Mouse (Mus musculus): ENCODE data around the gene Eef1akmt4.
"Not testable (repeated sequence)": the region's sequence is repeated elsewhere in the genome, so short reads cannot be mapped to it uniquely, and the experiment has no call there.

Gene Eef1akmt4

GRCm38 (mm10) chr16:20623211-20623610, 11.8 kb downstream of the Eef1akmt4 start:
- DNase-seq (ENCODE audit: low read depth, low spot score), result no peak

GRCm38 (mm10) chr16:20628871-20629391, 17.5 kb downstream of the Eef1akmt4 start:
- DNase-seq (ENCODE audit: low read depth, low spot score), result no peak

- DNase-seq (ENCODE audit: low read depth, low spot score), result peak; percentile 63
Measured at GRCm38 (mm10) chr16:20629731-20630634, 18.6 kb downstream of the Eef1akmt4 start, which contains the start of gene Ece2. Gene Ece2 (plus strand): TSS chr16:20629828.

GRCm38 (mm10) chr16:20637410-20637809, 26.0 kb downstream of the Eef1akmt4 start:
- no peak for DNase-seq (ENCODE audit: low read depth, low spot score)

- DNase-seq (ENCODE audit: low read depth, low spot score), result no peak
Measured at GRCm38 (mm10) chr16:20638367-20638766, 27.0 kb downstream of the Eef1akmt4 start.

DNA sequence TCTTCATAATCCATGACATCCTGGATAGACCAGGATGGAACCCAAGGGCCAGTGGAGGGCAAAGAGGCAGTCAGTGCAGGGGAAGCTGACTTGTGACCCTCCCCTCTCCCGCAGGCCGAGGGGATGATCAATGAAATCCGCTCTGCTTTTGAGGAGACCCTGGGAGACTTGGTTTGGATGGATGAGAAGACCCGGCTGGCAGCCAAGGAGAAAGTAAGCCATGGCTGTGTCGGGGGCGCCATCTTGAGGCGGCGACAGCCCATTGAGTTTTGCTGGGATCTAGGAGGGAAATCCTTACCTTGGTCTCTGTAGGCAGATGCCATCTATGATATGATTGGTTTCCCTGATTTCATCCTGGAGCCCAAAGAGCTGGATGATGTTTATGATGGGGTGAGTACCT, 30.8 kb downstream of the Eef1akmt4 start:
- peak; percentile 61 for DNase-seq (ENCODE audit: low read depth, low spot score)

GRCm38 (mm10) chr16:20643911-20644310, 32.5 kb downstream of the Eef1akmt4 start:
- no peak for DNase-seq (ENCODE audit: low read depth, low spot score)

- DNase-seq (ENCODE audit: low read depth, low spot score), result peak; percentile 96
Measured at GRCm38 (mm10) chr16:20651076-20651946, 39.9 kb downstream of the Eef1akmt4 start, which contains the start of gene Psmd2. Gene Psmd2 (plus strand): TSS chr16:20651652.

DNA sequence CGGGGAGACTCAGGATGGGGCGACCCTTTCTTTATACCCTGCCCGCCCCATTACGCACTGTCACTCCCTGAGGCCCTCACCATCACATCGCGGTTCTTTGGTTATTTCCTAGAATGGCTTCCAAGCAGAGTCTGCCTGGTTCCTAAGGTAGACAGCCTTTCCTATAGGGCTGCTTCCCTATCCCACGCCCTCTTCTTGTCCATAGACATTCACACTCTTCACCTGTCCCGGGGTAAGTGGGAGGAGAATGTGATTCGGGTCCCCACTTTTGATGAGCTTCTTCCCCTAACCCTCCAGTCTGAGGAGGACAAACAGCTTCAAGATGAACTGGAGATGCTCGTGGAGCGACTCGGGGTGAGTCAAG, 40.5 kb downstream of the Eef1akmt4 start:
- DNase-seq (ENCODE audit: low read depth, low spot score), result peak; percentile 52

DNA sequence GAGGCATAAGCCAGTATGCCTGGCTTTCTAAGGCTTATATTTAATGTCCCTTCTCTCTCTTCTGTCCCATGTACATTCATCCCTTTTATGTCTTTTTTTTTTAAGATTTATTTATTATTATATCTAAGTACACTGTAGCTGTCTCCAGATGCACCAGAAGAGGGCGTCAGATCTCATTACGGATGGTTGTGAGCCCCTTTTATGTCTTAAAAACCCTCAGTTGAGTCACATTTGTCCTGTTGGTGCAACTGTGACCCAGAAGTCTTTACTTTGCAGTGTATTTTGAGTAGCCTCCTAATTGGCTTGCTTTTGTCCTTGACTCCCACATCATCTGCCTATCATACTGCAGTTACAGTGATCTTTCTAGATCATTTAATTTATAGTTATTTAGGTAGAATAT, 41.9 kb downstream of the Eef1akmt4 start:
- DNase-seq (ENCODE audit: low read depth, low spot score), result peak; percentile 32

DNA sequence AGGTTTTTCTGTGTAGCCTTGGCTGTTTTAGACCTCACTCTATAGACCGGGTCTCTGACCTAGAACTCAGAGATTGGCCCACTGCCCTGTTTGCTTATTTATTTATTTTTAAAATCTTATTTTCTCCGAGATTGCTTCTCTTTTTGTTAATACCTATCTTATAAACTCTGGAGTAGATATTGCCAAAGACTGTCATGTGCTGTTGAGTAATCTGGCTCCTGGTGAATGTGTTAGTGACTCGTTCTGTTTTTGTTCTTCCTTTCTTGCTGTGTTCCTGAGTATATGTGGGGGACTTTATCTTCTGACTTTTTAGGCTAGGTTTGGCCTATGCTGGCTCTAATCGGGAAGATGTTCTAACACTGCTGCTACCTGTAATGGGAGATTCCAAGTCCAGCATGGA, 46.3 kb downstream of the Eef1akmt4 start:
- no peak for DNase-seq (ENCODE audit: low read depth, low spot score)

DNA sequence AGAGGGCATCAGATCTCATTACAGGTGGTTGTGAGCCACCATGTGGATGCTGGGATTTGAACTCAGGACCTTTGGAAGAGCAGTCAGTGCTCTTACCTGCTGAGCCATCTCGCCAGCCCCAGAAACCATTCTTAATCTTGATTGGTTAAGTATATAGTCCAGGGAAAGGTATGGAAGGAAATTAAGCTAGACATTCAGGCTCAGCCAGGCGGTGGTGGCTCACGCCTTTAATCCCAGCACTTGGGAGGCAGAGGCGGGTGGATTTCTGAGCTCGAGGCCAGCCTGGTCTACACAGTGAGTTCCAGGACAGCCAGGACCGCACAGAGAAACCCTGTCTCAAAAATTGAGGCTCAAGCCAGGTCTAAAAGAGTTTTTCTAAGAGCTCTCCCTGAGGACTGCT, 56.6 kb downstream of the Eef1akmt4 start, which contains the start of gene Eif4g1:
Eif4g1 (plus strand) TSS at position 301 of the 400 bp plus-strand sequence.
- DNase-seq (ENCODE audit: low read depth, low spot score), result not testable (repeated sequence)

All from R1 (cell line).